Mouse (Mus musculus) cerebellum, adult 11 months (tissue): ENCODE measurements around the gene Hook2.
A peak's percentile ranks its signal among the peaks of the same experiment; 100 is the strongest.

Source experiments
- DNase-seq: peaks from one replicate; pipeline ENCODE4 v3.0.0; 2022

Gene Hook2

DNA sequence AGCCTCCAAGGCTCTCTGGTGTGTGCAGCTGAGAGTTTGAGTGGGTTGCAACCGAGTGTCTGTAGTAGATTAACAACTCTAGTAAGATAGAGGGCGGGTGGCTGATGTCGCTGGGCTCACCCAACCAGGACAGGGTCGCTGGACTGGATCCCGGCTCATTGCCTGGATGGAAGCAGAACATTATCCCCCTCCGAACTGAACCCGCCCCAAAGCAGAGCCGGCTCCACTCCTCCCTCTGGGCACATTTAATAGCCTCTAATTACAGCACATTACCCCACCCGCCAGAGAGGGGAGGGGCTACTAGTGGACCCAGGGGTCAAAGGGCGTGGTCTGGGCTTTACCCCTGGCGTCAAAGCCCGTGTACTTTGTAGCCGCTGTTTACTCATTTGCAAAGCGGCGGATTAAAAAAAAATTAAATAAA, 1.1 kb upstream of the Hook2 start:
- DNase-seq: peak; percentile 57

DNA sequence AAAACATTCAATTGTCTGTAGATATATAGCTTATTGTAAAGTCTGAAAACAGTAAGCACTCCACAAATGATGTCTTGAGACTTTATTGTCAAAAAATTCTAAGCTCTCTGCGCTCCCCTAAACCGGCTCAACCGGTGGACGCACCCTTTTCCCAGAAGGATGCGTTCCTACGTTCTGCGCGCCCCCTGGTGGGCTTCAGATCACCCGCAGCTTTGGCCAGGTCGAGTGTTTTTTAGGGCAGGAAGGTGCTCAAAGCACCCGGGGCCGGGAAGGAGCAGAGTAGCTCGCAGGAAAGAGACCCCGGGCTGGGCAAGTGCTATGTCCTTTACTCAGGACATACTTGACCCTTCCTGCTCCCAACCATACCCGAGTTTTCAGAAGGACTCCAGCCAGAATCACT, 593 bp upstream of the Hook2 start:
- DNase-seq: peak; percentile 88

DNA sequence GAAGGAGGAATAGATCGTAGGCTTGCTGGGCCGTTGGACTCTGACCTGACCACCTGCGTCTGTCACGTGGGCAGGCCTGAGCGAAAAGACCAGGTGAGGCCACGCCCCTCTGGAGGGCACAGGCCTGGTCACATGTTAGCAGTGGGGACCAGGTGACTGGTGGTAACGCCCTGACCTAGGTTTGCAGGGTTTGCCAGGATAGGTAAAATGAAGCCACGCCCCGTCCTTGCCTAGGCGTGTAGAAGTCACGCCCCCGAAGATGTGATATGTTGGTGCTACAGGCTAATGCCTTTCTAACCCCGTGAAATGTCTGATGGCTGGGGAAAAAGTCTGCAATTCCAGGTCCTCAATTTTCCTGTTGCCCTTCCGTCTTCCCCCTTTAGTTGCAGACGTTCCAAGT, 433 bp downstream of the Hook2 start:
- DNase-seq: peak; percentile 74

DNA sequence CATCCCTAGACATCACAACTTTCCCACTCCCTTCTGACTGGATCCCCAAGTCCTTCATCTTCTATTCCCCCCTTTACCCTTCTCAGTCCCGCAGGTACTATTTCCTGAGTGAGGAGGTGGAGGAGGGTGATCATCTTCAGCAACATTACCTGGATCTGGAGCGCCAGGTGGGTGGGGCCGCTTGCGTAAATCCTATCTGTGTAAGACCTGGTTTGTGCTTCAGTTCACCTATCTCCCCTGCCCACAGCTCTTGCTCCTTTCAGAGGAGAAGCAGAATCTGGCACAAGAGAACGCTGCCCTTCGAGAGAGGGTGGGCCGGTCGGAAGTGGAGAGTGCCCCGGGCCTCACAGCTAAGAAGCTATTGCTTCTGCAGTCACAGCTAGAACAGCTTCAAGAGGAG, 4.0 kb downstream of the Hook2 start:
- DNase-seq: no peak

DNA sequence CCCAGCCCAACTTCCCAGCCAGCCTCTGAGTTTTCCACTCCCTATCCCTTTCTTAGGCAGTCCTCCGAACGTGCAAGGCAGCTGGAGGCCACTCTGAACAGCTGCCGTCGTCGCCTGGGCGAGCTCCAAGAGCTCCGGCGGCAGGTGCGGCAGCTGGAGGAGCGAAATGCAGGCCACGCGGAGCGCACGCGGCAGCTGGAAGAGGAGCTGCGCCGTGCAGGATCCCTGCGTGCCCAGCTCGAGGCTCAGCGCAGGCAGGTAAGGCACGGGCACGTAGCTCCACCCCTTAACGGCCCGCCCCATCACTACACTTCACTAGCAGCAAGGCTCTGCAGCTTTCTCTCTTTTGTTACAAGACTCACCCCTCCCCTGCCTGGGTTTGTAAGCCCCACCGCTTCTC, 5.3 kb downstream of the Hook2 start:
- no peak for DNase-seq

DNA sequence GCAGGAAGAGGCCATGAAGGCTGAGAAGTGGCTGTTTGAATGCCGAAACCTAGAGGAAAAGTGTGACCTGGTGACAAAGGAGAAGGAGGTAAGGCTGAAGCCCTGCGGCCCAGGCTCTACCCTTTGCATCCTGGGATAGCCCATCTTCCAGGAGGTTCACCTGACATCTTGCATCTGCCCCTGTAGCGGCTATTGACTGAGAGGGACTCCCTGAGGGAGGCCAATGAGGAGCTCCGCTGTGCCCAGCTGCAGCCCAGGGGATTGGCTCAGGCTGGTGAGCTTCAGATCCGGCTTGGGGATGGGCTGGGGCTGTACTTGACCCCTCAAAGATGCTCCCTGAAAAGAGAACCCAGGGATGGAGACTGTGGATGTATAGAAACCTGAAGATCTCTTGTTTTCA, 6.6 kb downstream of the Hook2 start:
- DNase-seq: no peak

DNA sequence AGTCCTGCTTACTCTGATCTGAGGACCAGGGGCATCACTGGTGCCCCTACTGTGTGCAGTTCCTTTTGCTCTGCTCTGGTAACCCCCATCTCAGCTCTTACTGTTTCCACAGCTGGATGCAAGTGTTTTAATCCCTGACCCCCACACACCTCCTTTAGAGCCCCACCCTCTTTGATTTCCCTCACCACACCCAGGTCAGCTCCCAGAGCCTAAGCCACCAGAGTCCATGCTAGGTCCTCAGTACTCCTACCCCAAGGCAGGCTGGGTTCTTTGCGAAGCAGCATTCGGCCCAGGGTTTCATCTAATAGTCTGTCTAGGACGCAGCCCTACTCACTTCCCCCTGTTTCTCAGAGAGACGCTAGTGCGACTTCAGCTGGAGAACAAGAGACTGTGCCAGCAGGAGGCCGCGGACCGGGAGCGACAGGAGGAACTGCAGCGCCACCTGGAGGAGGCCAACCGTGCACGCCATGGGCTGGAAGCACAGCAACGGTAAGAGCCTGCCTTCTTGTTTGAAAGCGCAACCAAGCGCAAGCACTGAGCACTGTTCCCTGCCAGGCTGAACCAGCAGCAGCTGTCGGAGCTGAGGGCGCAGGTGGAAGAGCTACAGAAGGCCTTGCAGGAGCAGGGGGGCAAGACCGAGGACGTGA, 7.4 kb downstream of the Hook2 start:
- DNase-seq: peak; percentile 93

DNA sequence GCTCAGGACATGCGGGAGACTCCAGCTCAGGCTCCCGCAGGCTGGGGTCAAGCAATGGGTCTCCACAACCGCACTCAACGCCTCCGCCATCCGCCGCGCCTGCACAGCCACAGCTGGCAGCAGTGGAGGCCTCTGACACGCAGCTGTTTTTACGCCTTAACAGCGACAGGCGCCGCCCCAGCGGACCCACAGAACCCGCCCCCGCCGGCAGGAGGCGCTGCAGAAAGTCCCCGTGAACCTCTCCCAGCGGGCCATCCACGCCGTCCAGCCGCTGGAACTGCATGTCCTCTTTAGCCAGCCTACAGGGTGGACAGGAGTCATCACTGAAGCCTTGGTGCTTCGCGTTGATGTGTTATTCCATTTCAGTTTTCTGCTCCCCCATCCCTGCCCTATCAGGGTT, 17.3 kb downstream of the Hook2 start:
- DNase-seq: no peak

DNA sequence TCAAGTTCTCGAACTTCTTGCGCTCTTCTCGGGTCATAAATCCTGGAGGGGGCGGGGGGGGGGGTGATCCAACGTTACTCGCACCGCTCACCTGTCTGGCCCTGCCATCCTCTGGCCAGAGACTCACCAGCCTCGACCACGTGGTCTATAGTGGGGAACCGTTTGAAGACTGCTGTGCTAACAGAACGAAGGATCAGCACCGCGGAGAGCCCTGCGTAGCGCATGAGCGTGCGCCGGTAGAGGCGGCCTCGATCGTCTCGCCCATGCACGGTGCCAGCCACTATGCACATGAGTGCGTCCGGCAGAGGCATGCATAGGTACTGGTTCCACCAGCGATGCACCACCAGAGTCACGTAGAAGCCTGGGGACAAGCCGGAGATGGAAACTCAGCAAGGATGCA, 20.8 kb downstream of the Hook2 start:
- DNase-seq: no peak

DNA sequence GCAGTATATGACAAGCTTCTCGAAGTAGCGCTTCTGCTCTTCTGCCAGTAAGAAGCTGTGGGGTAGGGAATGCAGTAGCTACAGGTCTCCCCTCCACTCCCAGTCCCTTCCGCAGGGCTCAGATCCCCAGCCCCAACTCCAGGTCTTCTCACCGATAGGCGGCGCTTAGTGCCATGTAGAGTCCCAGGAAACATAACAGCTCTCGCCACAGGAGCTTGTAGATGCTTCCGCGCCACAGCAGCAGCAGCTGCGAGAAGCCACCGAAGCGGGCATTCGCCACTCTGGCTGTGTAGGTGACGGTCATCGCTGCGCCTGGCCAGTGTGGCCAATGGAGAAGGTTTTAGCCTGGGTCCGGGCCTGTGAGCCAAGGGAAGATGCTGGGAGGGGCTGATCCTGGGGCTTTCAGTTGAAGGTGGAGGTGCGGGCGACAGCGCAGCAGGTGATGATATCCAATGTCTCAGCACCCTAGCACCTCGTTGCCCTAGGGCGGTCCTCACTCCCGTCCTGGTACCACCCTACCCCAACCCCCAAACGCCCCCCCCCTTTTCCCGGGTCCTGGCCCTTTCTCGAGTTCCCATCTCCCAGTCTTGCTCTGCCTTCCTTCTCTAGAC, 22.9 kb downstream of the Hook2 start:
- DNase-seq: peak; percentile 69

DNA sequence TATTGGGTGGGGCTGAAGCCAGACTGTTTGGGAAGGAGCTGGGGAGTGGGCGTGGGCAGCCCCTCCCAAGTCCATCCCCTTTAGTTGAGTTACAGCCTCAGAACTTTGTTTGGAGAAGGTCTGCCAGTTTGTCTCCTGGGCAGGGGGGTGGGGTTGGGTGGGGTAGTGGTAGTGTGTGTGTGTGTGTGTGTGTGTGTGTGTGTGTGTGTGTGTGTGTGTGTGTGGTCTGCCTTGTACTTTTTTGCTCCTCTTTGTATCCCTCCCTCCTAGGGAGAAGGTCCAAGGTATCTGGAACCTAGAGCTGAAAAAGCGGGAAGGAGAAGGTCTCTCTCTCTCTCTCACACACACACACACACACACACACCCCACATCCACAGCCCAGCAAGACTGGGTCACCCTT, 24.0 kb downstream of the Hook2 start, which contains the start of gene Best2:
TSS of gene Best2 (minus strand) at position 101 of the 400 bp plus-strand sequence.
- no peak for DNase-seq

DNA sequence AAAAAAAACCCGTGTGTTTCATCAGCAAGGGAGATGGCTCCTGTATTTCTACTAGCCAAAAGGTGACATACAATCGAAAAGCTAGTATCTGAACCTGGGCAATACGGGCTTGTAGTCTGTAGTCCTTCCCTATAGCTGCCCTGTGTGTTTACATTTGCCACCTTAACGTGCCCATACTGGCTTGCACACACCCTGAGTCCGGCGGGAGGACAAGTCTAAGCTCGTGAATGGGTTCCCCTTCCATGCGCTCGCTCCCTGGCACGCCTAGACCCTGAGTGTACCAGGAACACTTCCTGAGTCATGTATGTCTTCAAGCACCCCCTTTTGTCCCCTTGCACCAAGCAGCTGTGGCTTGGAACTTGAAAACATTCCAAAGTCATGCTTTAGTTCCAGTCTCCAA, 26.3 kb downstream of the Hook2 start:
- DNase-seq: no peak

DNA sequence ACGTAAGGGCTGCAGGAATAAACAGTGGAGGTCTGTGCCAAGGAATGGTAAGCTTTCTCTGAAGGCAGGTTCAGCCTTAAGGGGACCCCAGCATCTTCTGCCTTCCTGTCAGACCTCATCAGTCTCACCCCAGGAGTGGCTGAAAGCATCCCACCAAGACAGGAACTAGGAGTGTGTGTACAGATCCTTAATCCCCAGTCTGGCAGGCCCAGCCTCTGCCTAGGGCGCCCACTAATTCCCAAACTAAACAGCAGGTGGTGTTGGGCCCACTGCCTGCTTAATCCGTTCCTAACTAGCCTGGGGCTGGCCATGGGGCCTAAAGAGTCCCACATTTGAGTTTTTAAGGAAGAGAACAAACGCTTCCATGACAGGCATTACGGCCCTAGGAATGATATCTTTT, 26.8 kb downstream of the Hook2 start:
- no peak for DNase-seq

DNA sequence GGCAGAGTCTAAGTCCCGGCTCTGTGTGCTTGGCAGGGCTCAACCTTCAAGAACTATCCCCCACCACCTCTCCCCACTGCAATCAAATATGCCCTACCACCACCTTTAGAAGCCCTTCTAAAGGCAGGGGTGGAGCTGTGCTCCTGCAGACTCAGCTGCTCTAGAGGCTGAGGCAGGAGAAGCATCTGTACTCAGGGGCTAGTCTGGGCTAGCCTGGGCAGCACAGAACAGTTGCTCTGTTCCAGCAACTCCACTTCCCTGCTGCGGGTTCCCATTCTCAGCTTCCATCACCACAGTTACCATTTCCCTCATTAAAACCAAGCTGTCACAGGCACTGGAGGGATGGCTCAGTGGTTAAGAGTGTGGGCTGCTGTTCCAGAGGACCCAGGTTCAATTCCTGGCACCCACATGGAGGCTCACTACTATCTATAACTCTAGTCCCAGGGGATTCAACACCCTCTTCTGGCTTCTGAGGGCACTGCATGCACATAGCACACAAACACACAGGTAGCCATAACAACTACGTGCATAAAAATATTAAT, 31.2 kb downstream of the Hook2 start:
- no peak for DNase-seq

DNA sequence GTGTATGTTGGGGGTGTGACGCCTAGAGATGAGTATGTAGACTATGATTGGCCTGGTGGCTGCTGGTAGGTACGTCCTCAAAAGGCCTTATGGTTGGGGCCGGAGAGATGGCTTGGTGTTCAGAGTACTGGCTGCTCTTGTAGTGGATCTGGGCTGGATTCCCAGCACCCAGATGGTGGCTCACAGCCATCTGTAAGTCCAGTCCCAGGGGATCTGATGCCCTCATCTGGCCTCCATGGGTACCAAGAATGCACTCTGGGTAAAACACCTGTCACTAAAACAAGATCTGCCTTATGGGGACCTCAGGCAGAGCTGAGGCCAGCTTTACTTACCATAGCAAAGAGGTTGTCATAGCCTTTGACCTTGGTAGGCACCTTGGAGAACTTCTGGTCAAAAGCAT, 33.4 kb downstream of the Hook2 start:
- no peak for DNase-seq

DNA sequence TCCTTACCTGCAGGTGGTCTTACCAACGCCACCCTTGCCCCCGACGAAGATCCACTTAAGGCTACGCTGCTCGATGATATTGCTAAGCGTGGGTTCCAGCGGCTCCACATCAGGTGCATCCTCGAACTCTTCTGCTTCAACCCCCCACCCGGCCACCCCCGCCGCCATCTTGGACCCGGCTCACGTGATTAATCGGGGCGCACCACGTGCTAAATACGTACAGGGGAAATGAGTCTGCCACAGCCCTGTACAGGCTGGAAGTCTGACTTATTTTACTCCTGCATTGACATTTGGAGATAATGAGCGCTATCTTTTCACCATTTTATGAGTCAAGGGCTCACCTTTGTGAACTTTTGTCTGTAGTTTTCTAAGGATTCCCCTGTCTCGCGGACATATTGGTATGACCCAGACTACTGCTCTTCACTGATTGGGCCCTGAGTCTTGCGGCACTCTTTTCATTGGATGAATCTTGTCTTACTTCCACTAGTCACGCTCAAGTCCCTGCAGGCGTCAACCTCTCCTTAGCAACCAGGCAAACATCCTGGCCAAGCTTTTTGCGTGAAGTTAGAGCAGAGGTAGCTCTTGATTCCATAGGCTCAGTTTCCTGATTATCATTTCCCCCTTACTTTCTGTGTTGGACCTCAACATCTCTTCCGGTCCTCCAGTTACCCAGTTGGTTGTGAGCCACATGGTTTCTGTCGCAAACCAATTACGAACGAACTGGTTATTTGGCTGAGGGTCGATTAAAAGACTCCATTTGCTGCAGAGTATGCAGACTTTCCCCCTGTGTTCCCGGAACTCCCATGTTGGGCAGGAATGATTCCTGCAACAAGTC, 34.9 kb downstream of the Hook2 start, which contains the start of gene Asna1:
TSS of gene Asna1 (minus strand) at position 184 of the 835 bp plus-strand sequence.
- DNase-seq: peak; percentile 72

DNA sequence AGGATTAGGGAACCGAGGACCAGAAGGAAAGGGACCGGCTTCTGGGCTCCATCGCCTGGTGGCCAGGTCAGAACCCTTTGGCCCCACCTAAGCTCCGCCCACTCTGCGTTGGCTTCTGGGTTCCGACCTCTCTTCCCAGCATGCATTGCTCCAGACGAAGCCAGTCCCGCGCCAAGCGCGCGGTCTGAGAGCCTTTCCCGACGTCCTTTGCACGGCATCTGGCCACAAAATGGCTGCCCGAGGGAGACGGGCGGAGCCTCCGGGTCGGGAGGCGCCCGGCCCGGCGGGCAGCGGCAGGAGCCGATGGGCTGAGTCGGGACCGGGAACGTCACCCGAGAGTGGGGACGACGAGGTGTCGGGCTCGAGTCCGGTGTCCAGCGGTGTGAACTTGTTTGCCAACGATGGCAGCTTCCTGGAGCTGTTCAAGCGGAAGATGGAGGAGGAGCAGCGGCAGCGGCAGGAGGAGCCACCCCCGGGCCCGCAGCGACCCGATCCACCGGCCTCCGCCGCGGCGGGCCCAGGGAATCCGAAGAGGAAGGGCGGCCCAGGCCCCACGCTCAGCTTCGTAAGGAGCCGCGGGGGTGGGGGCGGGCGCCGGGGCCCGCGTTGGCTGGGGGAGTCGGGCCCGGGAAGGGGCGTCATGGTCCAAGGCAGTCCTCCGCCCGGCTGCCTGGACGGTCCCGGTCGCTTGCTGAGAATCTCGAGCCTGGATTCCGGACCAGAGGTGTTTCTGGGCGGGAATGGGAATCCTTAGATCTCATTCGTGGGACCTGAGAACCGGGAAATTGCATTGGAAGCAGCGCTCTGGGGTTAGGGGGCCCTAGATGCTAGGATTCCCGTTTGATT, 36.5 kb downstream of the Hook2 start, which contains the start of gene Trir:
TSS of gene Trir (plus strand) at position 154 of the 846 bp plus-strand sequence.
- peak; percentile 96 for DNase-seq

DNA sequence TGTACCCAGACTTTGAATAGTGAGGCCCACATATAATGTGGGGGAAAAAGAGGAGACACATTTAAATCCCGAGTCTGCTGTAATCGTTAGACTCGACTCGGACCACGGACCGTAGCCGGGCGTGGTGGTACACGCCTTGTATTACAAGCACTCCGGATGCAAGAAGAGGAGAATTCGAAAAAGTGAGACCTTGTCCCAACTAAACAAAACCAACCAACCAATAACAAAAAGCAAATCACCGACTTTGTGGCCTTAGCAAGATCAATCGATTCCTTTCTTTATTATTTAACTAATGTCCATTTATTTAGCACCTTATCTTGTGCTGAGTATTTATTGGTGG, 37.1 kb downstream of the Hook2 start:
- DNase-seq: no peak

DNA sequence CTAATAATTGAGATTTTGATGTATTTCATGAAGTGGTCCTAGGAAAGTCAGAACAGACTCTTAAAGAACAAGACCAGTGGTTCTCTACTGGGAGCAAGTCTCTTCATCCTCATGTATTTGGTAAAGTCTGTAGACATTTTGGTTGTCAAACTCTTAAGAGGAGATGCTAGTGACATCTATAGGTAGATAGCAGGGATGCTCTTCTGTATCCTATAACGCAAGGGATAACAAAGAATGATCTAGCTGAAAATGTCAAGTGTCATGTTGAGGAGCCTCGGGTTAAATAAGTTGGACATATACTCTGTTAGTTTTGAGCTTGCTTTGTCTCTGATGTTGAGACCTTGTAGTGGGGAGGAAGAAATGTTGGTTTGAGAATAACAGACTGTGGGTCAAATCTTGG, 37.5 kb downstream of the Hook2 start:
- no peak for DNase-seq

DNA sequence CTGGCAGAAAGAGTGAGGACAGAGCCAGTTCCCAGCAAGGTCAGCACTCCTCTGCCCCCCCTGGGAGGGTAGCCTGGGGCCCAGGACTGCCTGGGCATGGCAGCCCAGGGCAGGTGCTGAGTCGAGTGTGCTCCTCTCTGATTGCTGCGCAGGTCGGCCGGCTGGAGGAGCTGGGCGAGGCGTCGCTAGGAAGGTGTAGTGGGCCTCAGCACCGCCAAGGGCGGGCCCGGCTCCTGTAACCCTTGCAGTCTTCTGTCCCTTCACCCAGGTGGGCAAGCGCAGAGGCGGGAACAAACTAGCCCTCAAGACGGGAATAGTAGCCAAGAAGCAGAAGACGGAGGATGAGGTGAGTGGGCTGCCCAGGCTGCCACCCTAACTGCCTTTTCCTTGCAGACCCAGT, 38.9 kb downstream of the Hook2 start:
- DNase-seq: no peak

DNA sequence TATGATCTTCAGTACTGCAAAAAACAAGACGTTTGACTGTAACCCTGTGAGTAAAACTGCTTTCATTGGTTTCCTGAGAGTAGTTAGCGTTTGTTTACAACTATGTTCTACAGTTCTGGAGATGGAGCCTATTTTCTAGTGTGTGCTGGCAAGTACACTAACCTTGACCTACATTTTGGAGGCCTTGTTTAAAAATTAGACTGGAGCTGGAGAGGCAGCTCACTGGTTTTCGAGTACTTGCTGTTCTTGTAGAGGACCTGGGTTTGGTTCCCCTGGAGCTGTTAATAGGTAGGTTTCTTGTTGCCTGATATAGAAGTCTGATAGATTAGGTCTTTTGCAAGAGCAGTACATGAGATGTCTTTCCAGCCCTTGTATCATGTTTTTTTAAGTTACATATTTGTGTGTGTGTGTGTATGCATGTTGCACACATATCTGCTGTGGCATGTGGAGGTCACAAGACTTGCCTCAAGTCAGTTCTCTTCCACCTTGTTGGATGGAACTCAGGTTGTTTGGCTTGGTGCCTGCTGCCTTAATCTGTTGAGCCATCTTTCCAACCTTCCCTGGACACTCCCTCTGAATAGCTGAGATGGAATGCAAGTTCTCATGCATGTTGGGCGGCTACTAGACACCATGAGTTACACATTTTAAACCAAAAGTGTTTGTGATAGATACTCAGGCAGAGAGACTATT, 42.4 kb downstream of the Hook2 start:
- DNase-seq: no peak

DNA sequence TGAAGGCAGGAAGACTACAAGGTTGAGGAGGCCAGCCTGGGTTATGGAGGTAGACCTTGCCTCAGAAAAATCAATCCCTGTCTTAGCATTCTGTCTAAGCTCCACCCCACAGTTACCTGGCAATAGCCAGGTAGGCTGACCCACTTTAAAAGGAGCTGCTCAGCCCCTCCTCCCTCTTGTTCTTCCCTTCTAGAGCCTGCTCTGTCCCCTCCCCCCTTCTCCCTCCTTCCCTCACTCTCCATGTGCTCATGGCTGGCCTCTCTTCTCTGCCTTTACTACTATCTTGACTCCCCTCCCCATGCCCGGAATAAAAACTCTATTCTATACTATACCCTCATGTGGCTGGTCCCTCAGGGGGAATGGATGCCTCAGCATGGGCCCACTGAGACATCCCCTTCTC, 43.5 kb downstream of the Hook2 start:
- DNase-seq: no peak
